Mouse (Mus musculus) thymus, postnatal 36 days (tissue): Measurements from ENCODE around the gene Sox9.

Source experiments
- DNase-seq, 2 experiments: peaks; one replicate each; pipeline ENCODE4 v3.0.0; 2022; ENCODE audit warnings: mixed read lengths in 2 of 2

Sox9 gene

DNA sequence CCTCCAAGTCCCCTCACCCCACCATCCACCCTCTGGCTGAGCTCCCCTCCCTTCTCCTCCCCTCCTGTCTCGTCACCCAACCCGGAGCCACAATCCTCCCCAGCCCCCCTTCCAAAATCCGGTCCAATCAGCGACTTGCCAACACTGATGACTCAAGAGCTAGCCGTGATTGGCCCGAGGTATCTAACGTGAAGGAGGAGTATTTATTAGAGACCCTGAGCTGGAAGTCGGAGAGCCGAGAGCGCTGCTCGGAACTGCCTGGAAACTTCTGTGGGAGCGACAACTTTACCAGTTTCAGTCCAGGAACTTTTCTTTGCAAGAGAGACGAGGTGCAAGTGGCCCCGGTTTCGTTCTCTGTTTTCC is at the start of gene Sox9:
Sox9 (plus strand) TSS at position 231 of the 363 bp plus-strand sequence.
- no peak for DNase-seq

DNA sequence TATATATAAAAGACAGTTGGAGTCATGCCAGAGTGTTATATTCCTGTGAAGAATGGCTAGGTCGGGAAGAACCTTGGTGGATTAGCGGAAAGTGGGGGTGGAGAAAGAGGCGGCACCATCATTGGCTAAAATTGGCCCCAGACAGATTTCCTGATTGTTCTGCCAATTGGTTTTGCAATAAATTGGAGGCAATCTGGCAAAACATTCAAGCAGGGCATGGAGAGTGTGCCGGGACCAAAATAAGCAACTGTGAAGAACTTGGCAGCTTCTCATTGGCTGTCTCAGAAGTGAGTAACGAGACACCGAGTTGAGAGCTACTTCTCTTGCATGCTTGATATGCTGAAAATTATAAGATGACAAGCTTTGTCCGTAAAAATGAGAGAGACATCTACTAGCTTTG is 49.6 kb upstream of the Sox9 start:
- no peak for DNase-seq

- no peak for DNase-seq
These were observed 45.0 kb upstream of the Sox9 start for GRCm38 (mm10) chr11:112737071-112737470.

DNA sequence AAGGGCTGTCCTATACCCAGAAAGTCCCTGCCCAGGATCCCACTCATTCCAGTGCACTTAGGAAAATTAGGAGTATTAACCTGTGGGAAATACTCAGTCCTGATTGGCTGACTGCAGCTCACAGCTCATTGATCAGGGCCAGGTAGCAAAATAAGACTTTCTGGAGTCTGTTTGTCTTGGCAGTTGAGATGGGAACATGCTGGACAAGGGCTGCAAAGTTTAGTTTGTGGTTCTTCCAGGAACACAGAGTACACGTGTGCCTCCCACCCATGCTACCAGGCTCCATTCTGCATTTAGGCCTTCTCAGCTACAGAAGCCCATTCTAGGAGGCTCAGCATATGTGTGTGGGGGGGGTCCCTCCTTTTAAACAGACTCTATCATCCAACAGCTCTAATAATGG is 42.3 kb upstream of the Sox9 start:
- no peak for DNase-seq

DNA sequence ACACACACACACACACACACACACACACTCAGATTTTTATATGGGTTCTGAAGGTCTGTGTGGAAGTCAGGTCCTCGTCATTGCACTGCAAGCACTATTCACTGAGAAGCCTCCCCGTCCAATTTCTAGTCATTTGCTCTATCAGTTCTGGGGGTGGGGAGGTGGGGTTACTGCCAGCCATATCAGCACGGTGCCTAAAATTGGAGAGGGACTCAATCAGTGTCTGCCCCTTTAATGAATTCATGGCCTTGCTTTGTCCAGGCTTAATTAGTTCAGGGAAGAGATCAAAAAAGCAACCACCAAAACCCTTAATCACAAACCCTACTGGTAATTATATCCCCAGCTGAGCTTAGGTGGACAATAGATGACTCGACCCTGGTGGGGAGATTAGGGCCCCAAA is 25.5 kb upstream of the Sox9 start:
- DNase-seq, result no peak

GRCm38 (mm10) chr11:112758056-112758455 is 24.0 kb upstream of the Sox9 start:
- DNase-seq, result no peak

DNA sequence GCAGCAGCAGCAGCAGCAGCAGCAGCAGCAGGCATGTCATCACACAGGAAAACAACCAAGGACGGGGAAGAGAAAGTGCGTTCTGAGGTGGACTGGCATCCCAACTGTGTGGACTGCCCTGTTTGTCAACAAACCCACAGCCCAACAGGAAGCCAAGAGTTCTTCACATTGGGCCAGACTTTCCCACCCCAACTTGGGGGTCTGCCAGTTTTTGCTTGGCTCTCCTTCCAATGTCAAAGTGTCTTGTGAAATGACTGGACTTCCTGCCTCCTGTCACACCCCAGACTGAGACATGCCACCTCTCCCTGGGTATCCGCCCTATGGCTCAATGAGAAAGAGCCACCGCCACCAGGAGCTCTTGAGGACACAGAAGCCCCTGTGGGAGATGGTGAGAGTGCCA is 15.1 kb upstream of the Sox9 start:
- no peak for DNase-seq

- DNase-seq, result no peak
These were observed 14.4 kb upstream of the Sox9 start for GRCm38 (mm10) chr11:112767531-112768041.

GRCm38 (mm10) chr11:112772791-112773355 is 9.2 kb upstream of the Sox9 start:
- DNase-seq, result no peak

DNA sequence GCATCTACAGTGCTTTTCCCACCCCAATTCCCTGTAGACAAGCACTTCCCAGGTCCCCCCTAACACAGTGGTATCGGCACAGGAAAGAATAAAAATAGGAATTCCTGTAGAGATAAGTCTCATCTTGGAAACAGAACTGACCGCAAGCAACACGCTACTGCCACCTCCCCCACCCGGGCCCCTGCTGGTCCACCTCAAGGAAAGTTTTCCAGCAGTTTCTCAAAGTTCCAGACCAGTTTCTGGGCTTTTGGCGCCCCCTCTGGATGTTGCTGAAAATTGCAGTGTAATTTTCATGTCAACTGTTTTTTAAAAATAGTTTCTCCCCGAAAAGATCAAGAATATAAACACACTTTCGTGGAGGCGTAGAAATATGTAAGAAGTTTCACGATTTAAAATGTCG is 2.3 kb upstream of the Sox9 start:
- DNase-seq, result no peak

DNA sequence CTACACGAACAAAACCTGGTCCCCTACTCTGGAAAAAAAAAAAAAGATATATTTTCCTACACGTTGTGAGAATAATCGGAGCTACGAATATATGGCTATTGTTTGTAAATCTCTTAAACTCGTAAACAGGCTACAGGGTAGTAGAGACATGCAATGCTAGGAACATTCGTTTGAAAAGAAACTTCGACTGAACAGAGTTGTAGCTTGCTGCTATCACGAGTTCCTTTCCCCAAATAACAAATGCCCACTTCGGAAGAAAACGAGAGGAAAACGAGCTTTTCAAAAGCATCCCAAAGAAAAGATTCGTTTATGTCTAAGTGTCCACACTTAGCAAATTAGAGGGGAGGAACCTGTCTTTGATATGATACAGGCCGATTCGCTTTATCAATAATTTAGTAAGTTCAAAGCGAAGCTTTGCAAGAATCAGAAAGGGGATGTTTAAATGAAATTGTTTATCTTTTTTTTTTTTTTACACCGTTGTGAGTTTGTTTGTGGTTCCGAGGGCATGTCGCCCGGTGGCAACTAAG is 1.6 kb upstream of the Sox9 start:
- no peak for DNase-seq

DNA sequence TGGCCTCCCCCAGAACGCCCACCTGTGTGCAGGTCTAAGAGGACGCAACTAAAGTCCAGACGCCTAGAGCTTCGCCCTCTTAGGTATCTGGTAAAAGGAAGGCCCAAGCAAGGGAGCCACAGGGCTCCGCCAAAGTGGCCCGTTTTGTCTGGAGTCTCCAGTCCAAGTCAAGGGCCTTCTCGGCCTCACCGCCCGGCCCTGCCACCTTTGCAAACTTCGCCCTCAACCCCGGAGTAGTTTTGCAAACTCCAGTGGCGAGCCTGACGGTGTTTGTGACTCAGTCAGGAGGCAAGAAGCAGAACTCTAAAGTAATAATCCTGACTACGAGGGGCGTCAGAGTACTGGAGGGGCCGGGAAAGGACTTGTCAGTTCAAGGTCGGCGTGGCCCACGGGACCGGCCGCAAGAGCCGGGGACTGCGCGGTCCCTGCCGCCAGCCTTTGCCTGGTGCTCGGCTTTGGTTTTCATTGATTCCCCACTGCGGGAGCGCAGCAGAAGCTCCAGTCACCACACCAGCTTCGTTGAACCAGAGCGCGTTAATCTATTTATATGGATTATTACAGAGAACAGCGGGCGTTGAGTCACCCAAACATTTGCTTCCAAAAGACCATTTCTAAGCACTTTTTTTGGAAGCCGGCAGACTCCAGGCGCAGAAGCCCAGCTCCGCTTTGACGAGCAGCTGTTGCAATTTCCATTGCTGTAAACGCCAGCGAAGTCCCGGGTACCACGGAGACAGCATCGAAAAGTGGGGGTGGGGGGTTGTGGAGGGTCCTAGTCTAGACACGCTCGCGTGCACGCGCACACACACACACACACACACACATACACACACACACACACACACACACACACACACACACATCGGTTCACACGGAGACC is 751 bp upstream of the Sox9 start:
- DNase-seq, result no peak

DNA sequence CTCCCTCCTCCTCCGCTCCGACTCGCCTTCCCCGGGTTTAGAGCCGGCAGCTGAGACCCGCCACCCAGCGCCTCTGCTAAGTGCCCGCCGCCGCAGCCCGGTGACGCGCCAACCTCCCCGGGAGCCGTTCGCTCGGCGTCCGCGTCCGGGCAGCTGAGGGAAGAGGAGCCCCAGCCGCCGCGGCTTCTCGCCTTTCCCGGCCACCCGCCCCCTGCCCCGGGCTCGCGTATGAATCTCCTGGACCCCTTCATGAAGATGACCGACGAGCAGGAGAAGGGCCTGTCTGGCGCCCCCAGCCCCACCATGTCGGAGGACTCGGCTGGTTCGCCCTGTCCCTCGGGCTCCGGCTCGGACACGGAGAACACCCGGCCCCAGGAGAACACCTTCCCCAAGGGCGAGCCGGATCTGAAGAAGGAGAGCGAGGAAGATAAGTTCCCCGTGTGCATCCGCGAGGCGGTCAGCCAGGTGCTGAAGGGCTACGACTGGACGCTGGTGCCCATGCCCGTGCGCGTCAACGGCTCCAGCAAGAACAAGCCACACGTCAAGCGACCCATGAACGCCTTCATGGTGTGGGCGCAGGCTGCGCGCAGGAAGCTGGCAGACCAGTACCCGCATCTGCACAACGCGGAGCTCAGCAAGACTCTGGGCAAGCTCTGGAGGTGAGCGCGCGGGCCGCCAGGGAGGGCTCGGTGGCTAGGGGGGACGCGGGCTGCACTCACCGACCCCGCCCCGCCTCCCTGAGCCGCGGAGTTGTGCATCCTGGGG is 515 bp downstream of the Sox9 start:
- DNase-seq, result no peak

- DNase-seq, result no peak
These were observed 1.6 kb downstream of the Sox9 start for GRCm38 (mm10) chr11:112783401-112784346.

DNA sequence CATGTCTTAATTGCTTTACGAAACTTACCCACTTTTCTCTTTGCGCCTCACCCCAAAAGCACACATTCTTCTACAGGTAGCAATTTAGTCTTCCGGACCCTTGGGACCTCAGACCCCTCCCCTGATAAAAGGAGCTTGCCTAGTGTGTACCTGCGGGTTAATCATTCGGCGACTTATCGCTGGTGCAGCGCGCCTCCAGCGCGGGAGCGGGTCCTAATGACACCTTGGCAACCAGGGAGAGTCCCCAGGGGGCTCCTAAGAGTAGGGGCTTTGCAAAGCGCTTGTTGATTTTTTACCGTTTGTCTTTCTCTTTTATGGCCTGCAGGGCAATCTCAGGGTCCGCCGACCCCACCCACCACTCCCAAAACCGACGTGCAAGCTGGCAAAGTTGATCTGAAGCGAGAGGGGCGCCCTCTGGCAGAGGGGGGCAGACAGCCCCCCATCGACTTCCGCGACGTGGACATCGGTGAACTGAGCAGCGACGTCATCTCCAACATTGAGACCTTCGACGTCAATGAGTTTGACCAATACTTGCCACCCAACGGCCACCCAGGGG is 2.4 kb downstream of the Sox9 start:
- no peak for DNase-seq

- DNase-seq, result no peak
These were observed 2.9 kb downstream of the Sox9 start for GRCm38 (mm10) chr11:112784903-112785381.

- DNase-seq, result no peak
These were observed 3.6 kb downstream of the Sox9 start for GRCm38 (mm10) chr11:112785581-112785980.

- DNase-seq, result no peak
These were observed 4.4 kb downstream of the Sox9 start for GRCm38 (mm10) chr11:112786427-112786826.

DNA sequence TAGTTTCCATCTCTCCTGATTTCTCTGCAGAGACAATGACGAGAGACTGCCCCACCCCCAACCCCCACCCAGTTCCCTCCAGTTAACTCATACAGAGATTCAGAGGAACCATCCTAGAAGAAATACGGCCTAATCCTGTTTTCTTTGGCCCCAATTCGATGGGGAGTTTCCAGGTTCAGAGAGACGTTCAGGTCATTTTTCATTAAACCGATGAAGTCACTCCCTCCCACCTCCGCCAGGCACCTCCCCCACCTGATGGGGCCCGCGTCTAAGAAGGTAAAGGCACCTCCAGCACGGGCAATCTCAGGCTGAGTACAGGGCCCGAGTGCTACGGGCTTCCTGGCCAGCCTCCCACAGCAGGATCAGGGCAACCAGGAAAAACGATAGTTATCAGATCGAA is 6.3 kb downstream of the Sox9 start:
- DNase-seq, result no peak

- no peak for DNase-seq
These were observed 14.4 kb downstream of the Sox9 start for GRCm38 (mm10) chr11:112796379-112796778.

DNA sequence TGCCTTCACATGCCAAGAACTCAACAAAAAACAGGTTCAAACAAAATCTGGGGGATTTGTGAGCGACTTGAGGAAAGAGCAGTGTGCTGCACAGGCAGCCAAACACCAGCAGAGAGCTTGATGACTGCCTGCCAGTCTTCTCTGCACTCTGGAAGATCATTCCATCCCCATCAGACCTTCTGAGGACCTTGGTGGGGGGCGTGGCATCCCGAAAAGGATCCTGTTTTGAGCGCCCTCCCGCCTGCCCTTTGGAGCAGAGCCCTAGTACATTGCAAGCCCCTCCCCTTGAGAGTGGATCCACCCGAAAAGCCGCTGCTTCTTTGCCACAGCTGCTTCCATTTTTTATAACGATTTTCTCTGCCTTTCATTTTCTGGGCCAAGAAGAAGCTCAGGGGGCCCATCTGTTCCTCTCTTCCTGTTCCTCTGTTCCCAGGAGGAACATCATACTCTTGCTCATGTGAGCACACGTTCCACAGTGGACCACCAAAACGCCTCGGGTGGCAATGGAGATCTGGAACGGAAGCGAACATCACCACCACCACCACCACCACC is 16.9 kb downstream of the Sox9 start:
- DNase-seq, result no peak
